Mouse (Mus musculus) lung, postnatal 14 days (tissue): ENCODE data around the gene Gm1604a.
"Not testable (repeated sequence)": the region's sequence is repeated elsewhere in the genome, so short reads cannot be mapped to it uniquely, and the experiment has no call there.

Experiments
- DNase-seq: peaks from one replicate; pipeline ENCODE4 v3.0.0; 2021

Gm1604a gene

GRCm38 (mm10) chr17:7025257-7025656 is at the start of gene Gm1604a:
Gene Gm1604a, plus strand, starts transcription at chr17:7025568.
- DNase-seq = not testable (repeated sequence)

- peak; percentile 66 for DNase-seq
These were observed 46.8 kb upstream of the Gm1604a start, which contains the start of gene Gm49721 for GRCm38 (mm10) chr17:6978287-6979248. Gene Gm49721, plus strand, starts transcription at chr17:6978904.

- DNase-seq = not testable (repeated sequence)
These were observed 46.0 kb upstream of the Gm1604a start for GRCm38 (mm10) chr17:6979380-6979779.

GRCm38 (mm10) chr17:6980144-6980543 is 45.2 kb upstream of the Gm1604a start:
- DNase-seq = not testable (repeated sequence)

GRCm38 (mm10) chr17:6986118-6986517 is 39.2 kb upstream of the Gm1604a start:
- DNase-seq = not testable (repeated sequence)

GRCm38 (mm10) chr17:6995504-6995903 is 29.9 kb upstream of the Gm1604a start:
- DNase-seq = not testable (repeated sequence)

- not testable (repeated sequence) for DNase-seq
These were observed 28.5 kb upstream of the Gm1604a start for GRCm38 (mm10) chr17:6996826-6997225.

- not testable (repeated sequence) for DNase-seq
These were observed 27.4 kb upstream of the Gm1604a start for GRCm38 (mm10) chr17:6997778-6998490.

GRCm38 (mm10) chr17:7001790-7002585 is 23.4 kb upstream of the Gm1604a start:
- DNase-seq = not testable (repeated sequence)

GRCm38 (mm10) chr17:7003392-7003791 is 22.0 kb upstream of the Gm1604a start:
- not testable (repeated sequence) for DNase-seq

- DNase-seq = not testable (repeated sequence)
These were observed 19.7 kb upstream of the Gm1604a start for GRCm38 (mm10) chr17:7005646-7006045.

- not testable (repeated sequence) for DNase-seq
These were observed 16.5 kb upstream of the Gm1604a start for GRCm38 (mm10) chr17:7008885-7009284.

GRCm38 (mm10) chr17:7009440-7009839 is 15.9 kb upstream of the Gm1604a start:
- not testable (repeated sequence) for DNase-seq

- not testable (repeated sequence) for DNase-seq
These were observed 15.5 kb upstream of the Gm1604a start for GRCm38 (mm10) chr17:7009901-7010300.

GRCm38 (mm10) chr17:7014190-7014589 is 11.2 kb upstream of the Gm1604a start:
- DNase-seq = not testable (repeated sequence)

- DNase-seq = not testable (repeated sequence)
These were observed 487 bp downstream of the Gm1604a start for GRCm38 (mm10) chr17:7025764-7026346.

- not testable (repeated sequence) for DNase-seq
These were observed 4.8 kb downstream of the Gm1604a start for GRCm38 (mm10) chr17:7030204-7030603.

- not testable (repeated sequence) for DNase-seq
These were observed 5.3 kb downstream of the Gm1604a start for GRCm38 (mm10) chr17:7030622-7031174.

GRCm38 (mm10) chr17:7033192-7034166 is 8.1 kb downstream of the Gm1604a start:
- not testable (repeated sequence) for DNase-seq

- not testable (repeated sequence) for DNase-seq
These were observed 43.7 kb downstream of the Gm1604a start for GRCm38 (mm10) chr17:7068997-7069539.
